In genomic region chr11:106727967-106728366, GRCm38 (mm10) we compare ENCODE assay signal across 24 mouse cellular contexts. TPM values are rescaled to one million over a fixed set of nuclear protein-coding genes. Genes with fewer than 3 reads are reported as not detected.
DNase-seq lines count a peak whose midpoint lies in the region; ATAC-seq lines count a peak whose summit lies in the region.
"Had no signal": no experiment of that assay in that cellular context is flagged by ENCODE, and none has a peak within 500 bp of the region (broad histone marks: within the 10 kb centered on the region; RNA-seq: fewer than 3 reads in every experiment).

No protein-coding gene starts in this region.

- H3K9ac ChIP-seq in heart, embryonic 13.5 days, result no peak overlapping the region
- H3K9ac ChIP-seq in midbrain, embryonic 14.5 days (replicated peaks; ENCODE audit: low read length), result no peak overlapping the region
- no peak overlapping the region for H3K9ac ChIP-seq in midbrain, embryonic 13.5 days (replicated peaks)
- no peak overlapping the region for H3K9ac ChIP-seq in embryonic facial prominence, embryonic 11.5 days (replicated peaks; ENCODE audit: low read length)
- H3K9ac ChIP-seq: forebrain, embryonic 15.5 days; hindbrain, embryonic 14.5 days; limb, embryonic 13.5 days; liver, embryonic 12.5 days had no signal

- H3K4me2 ChIP-seq in heart, embryonic 13.5 days, result no peak overlapping the region
- H3K4me2 ChIP-seq in midbrain, embryonic 14.5 days (ENCODE audit: low read length), result no peak overlapping the region
- H3K4me2 ChIP-seq in midbrain, embryonic 13.5 days (replicated peaks), result no peak overlapping the region
- no peak overlapping the region for H3K4me2 ChIP-seq in embryonic facial prominence, embryonic 11.5 days (ENCODE audit: low read depth, low read length)
- H3K4me2 ChIP-seq: forebrain, embryonic 15.5 days; hindbrain, embryonic 14.5 days; limb, embryonic 13.5 days had no signal

- H3K27ac ChIP-seq in heart, embryonic 13.5 days (replicated peaks), result peak overlapping the region; percentile 62; the same call in 1 of the 2 replicates
- no peak overlapping the region for H3K27ac ChIP-seq in midbrain, embryonic 14.5 days (replicated peaks; ENCODE audit: low read depth, low read length)
- H3K27ac ChIP-seq in midbrain, embryonic 13.5 days, result no peak overlapping the region; the same call in 1 of the 2 replicates
- H3K27ac ChIP-seq in embryonic facial prominence, embryonic 11.5 days (replicated peaks; ENCODE audit: low read depth, low read length), result 0 out of 2 replicates have a peak overlapping the region, but pooled peaks have one; percentile 24
- H3K27ac ChIP-seq in limb, embryonic 10.5 days, result peak overlapping the region; percentile 36; the same call in 1 of the 2 replicates
- H3K27ac ChIP-seq: forebrain, embryonic 15.5 days; hindbrain, embryonic 14.5 days; limb, embryonic 13.5 days; liver, embryonic 12.5 days had no signal

- no peak overlapping the region for H3K4me3 ChIP-seq in heart, embryonic 13.5 days
- H3K4me3 ChIP-seq in midbrain, embryonic 14.5 days (replicated peaks; ENCODE audit: low read depth, low read length), result no peak overlapping the region
- H3K4me3 ChIP-seq in midbrain, embryonic 13.5 days (replicated peaks), result no peak overlapping the region
- no peak overlapping the region for H3K4me3 ChIP-seq in embryonic facial prominence, embryonic 11.5 days (ENCODE audit: low read depth, low read length)
- H3K4me3 ChIP-seq in limb, embryonic 10.5 days, result no peak overlapping the region
- H3K4me3 ChIP-seq: forebrain, embryonic 15.5 days; limb, embryonic 13.5 days; liver, embryonic 12.5 days; megakaryocyte, embryonic 14.5 days had no signal

- WGBS in heart, embryonic 13.5 days, result 73% methylated on average over 5 of the region's 5 CpGs
- WGBS in midbrain, embryonic 14.5 days, result 35% methylated on average over 5 of the region's 5 CpGs
- 39% methylated on average over 5 of the region's 5 CpGs for WGBS in midbrain, embryonic 13.5 days
- WGBS in embryonic facial prominence, embryonic 11.5 days, result 28% methylated on average over 5 of the region's 5 CpGs
- 26% methylated on average over 5 of the region's 5 CpGs for WGBS in limb, embryonic 10.5 days

- no peaks in the 10 kb centered on the region for H3K27me3 ChIP-seq in heart, embryonic 13.5 days (replicated peaks)
- H3K27me3 ChIP-seq in midbrain, embryonic 14.5 days (ENCODE audit: control insufficient read depth, insufficient read depth, low read length), result no peaks in the 10 kb centered on the region
- no peaks in the 10 kb centered on the region for H3K27me3 ChIP-seq in midbrain, embryonic 13.5 days
- no peaks in the 10 kb centered on the region for H3K27me3 ChIP-seq in embryonic facial prominence, embryonic 11.5 days (ENCODE audit: control insufficient read depth, insufficient read depth, low read length)
- no peaks in the 10 kb centered on the region for H3K27me3 ChIP-seq in limb, embryonic 10.5 days (ENCODE audit: low read depth, poor library complexity, severe bottlenecking)
- H3K27me3 ChIP-seq: forebrain, embryonic 15.5 days; limb, embryonic 13.5 days; liver, embryonic 12.5 days; megakaryocyte, embryonic 14.5 days had no signal

- ATAC-seq in heart, embryonic 13.5 days (ENCODE audit: extremely low read depth, insufficient number of reproducible peaks, low FRiP score, low TSS enrichment), result no peak
- no peak for ATAC-seq in midbrain, embryonic 14.5 days (ENCODE audit: low FRiP score, low TSS enrichment)
- ATAC-seq in midbrain, embryonic 13.5 days, result no peak
- no peak for ATAC-seq in embryonic facial prominence, embryonic 11.5 days (replicated peaks; ENCODE audit: insufficient number of reproducible peaks, low FRiP score, low TSS enrichment, low read depth)
- ATAC-seq: activated CD4-positive, CD25-positive, alpha-beta regulatory T cell, adult 4 months; forebrain, embryonic 15.5 days; midbrain, embryonic 16.5 days had no signal

- peaks cover 53% of the 10 kb centered on the region for H3K4me1 ChIP-seq in heart, embryonic 13.5 days
- no peaks in the 10 kb centered on the region for H3K4me1 ChIP-seq in midbrain, embryonic 14.5 days (ENCODE audit: control insufficient read depth, insufficient read depth, low read length)
- H3K4me1 ChIP-seq in midbrain, embryonic 13.5 days (replicated peaks), result peaks cover 6% of the 10 kb centered on the region
- H3K4me1 ChIP-seq in embryonic facial prominence, embryonic 11.5 days (ENCODE audit: control insufficient read depth, insufficient read depth, low read length), result no peaks in the 10 kb centered on the region
- peaks cover 27% of the 10 kb centered on the region for H3K4me1 ChIP-seq in limb, embryonic 10.5 days
- H3K4me1 ChIP-seq: forebrain, embryonic 15.5 days had no signal

- H3K36me3 ChIP-seq in heart, embryonic 13.5 days, result no peaks in the 10 kb centered on the region
- H3K36me3 ChIP-seq in midbrain, embryonic 14.5 days (ENCODE audit: control insufficient read depth, insufficient read depth, low read length), result no peaks in the 10 kb centered on the region
- no peaks in the 10 kb centered on the region for H3K36me3 ChIP-seq in midbrain, embryonic 13.5 days
- H3K36me3 ChIP-seq in embryonic facial prominence, embryonic 11.5 days (replicated peaks; ENCODE audit: control insufficient read depth, insufficient read depth, low read depth, low read length), result no peaks in the 10 kb centered on the region
- no peaks in the 10 kb centered on the region for H3K36me3 ChIP-seq in limb, embryonic 10.5 days
- H3K36me3 ChIP-seq: forebrain, embryonic 15.5 days; limb, embryonic 13.5 days; liver, embryonic 12.5 days had no signal

- intact Hi-C loops in heart, postnatal 25 days (cut with DNase I), result no loop called here

- peaks cover 8% of the 10 kb centered on the region; the same call in 1 of the 2 replicates for H3K9me3 ChIP-seq in heart, embryonic 13.5 days
- no peaks in the 10 kb centered on the region for H3K9me3 ChIP-seq in midbrain, embryonic 14.5 days (ENCODE audit: control insufficient read depth, low read length)
- H3K9me3 ChIP-seq in midbrain, embryonic 13.5 days, result no peaks in the 10 kb centered on the region
- no peaks in the 10 kb centered on the region for H3K9me3 ChIP-seq in embryonic facial prominence, embryonic 11.5 days (replicated peaks; ENCODE audit: control insufficient read depth, low read length)
- H3K9me3 ChIP-seq in limb, embryonic 10.5 days (replicated peaks), result no peaks in the 10 kb centered on the region
- H3K9me3 ChIP-seq: forebrain, embryonic 15.5 days; limb, embryonic 13.5 days; liver, embryonic 12.5 days had no signal

- no peak for DNase-seq in heart, postnatal 25 days (ENCODE audit: low spot score)
- peak; percentile 45 for DNase-seq in midbrain, embryonic 14.5 days
- DNase-seq in embryonic facial prominence, embryonic 11.5 days (ENCODE audit: low spot score), result peak; percentile 66
- no peak for DNase-seq in limb, embryonic 10.5 days (ENCODE audit: low spot score)
- no peak for DNase-seq in spleen, adult 18-20 months
- DNase-seq: adrenal gland, adult 8-10 months; cerebellum, adult 2 months; cerebellum, postnatal 25 days; gastrocnemius, postnatal 10 days; kidney, adult 2 months; kidney, postnatal 10 days; lung, adult 2 months; lung, postnatal 14 days; thymus, adult 2 months had no signal

RNA-seq across cellular contexts. Expression of gene Pecam1, which starts 22.5 kb away (rescaled TPM):
- polyA plus RNA-seq in heart, embryonic 13.5 days (2015; fragmentation: Nextera tagmentation; extraction: Ambion mirVana), result 60.7 and 61.4 TPM in 2 replicates
- 100 to 1,000 TPM; 127 to 139 TPM for total RNA-seq in heart, postnatal 25 days (2021)
- polyA plus RNA-seq in midbrain, embryonic 14.5 days (2014; fragmentation: Nextera tagmentation; extraction: Ambion mirVana), result 9.7 and 14.8 TPM in 2 replicates
- 14.1 and 15.8 TPM in 2 replicates for polyA plus RNA-seq in midbrain, embryonic 13.5 days (2015; fragmentation: Nextera tagmentation; extraction: Ambion mirVana)
- polyA plus RNA-seq in embryonic facial prominence, embryonic 11.5 days (2014; fragmentation: Nextera tagmentation; extraction: Ambion mirVana), result 26.7 and 29.7 TPM in 2 replicates
- 25.9 and 28.8 TPM in 2 replicates for polyA plus RNA-seq in limb, embryonic 10.5 days (2016; fragmentation: Nextera tagmentation; extraction: Ambion mirVana)

RNA-seq across cellular contexts. Expression of gene Milr1, which starts 23.1 kb away (rescaled TPM):
- polyA plus RNA-seq in heart, embryonic 13.5 days (2015; fragmentation: Nextera tagmentation; extraction: Ambion mirVana), result 1.5 and 1.9 TPM in 2 replicates
- 1 to 10 TPM; 1.1 to 1.6 TPM for total RNA-seq in heart, postnatal 25 days (2021)
- polyA plus RNA-seq in midbrain, embryonic 14.5 days (2014; fragmentation: Nextera tagmentation; extraction: Ambion mirVana), result 0.20 and 1.4 TPM in 2 replicates
- 0.97 and 1.2 TPM in 2 replicates for polyA plus RNA-seq in midbrain, embryonic 13.5 days (2015; fragmentation: Nextera tagmentation; extraction: Ambion mirVana)
- 0.47 and 0.94 TPM in 2 replicates for polyA plus RNA-seq in embryonic facial prominence, embryonic 11.5 days (2014; fragmentation: Nextera tagmentation; extraction: Ambion mirVana)
- polyA plus RNA-seq in limb, embryonic 10.5 days (2016; fragmentation: Nextera tagmentation; extraction: Ambion mirVana), result 0.67 and 1.2 TPM in 2 replicates
- total RNA-seq: layer of hippocampus, postnatal 25 days had no signal

RNA-seq across cellular contexts. Expression of gene Polg2, which starts 51.4 kb away (rescaled TPM):
- 6.1 and 6.5 TPM in 2 replicates for polyA plus RNA-seq in heart, embryonic 13.5 days (2015; fragmentation: Nextera tagmentation; extraction: Ambion mirVana)
- 1 to 10 TPM; 4.2 to 4.9 TPM for total RNA-seq in heart, postnatal 25 days (2021)
- polyA plus RNA-seq in midbrain, embryonic 14.5 days (2014; fragmentation: Nextera tagmentation; extraction: Ambion mirVana), result 9.4 and 9.5 TPM in 2 replicates
- 10.0 and 10.7 TPM in 2 replicates for polyA plus RNA-seq in midbrain, embryonic 13.5 days (2015; fragmentation: Nextera tagmentation; extraction: Ambion mirVana)
- 7.3 and 12.7 TPM in 2 replicates for polyA plus RNA-seq in embryonic facial prominence, embryonic 11.5 days (2014; fragmentation: Nextera tagmentation; extraction: Ambion mirVana)
- polyA plus RNA-seq in limb, embryonic 10.5 days (2016; fragmentation: Nextera tagmentation; extraction: Ambion mirVana), result 10.7 and 11.2 TPM in 2 replicates

Comparison
In these comparisons a context has a peak if more than half of its experiments do, and no peak if none do; other contexts are left out.
1. H3K27ac ChIP-seq: peak in heart, embryonic 13.5 days (single experiment), embryonic facial prominence, embryonic 11.5 days (single experiment) and limb, embryonic 10.5 days (single experiment); none in midbrain, embryonic 14.5 days (single experiment) and midbrain, embryonic 13.5 days (single experiment).
2. DNase-seq: peak in midbrain, embryonic 14.5 days (single experiment) and embryonic facial prominence, embryonic 11.5 days (single experiment); none in heart, postnatal 25 days (single experiment), limb, embryonic 10.5 days (single experiment) and spleen, adult 18-20 months (0 of 2).